Mouse (Mus musculus) heart, embryonic 11.5 days (tissue): ENCODE results near the gene Msi2. TPM values are rescaled to one million over a fixed set of nuclear protein-coding genes. Genes with fewer than 3 reads are reported as not detected.

ENCODE experiments used
- ATAC-seq: fragments of 200-750 bp; cut with Nextera tagmentation; replicated peaks from 2 replicates; pipeline ENCODE4 v1.8.0; 2017; ENCODE audit warnings: moderate library complexity; ENCODE audit not compliant: insufficient number of reproducible peaks, low FRiP score, low TSS enrichment
- H3K27ac ChIP-seq: fragments of 300-500 bp; sonication (generic); 2 replicates; pipeline ENCODE4 v1.5.1; 2014; ENCODE audit warnings: mild to moderate bottlenecking, low read depth, low read length
- H3K27me3 ChIP-seq: fragments of 300-500 bp; sonication (generic); 2 replicates; pipeline ENCODE4 v1.6.1; 2014; ENCODE audit warnings: mild to moderate bottlenecking, low read length, mixed read lengths; ENCODE audit not compliant: control insufficient read depth, insufficient read depth
- H3K36me3 ChIP-seq: fragments of 300-500 bp; sonication (generic); 2 replicates; pipeline ENCODE4 v1.6.1; 2014; ENCODE audit warnings: mild to moderate bottlenecking, low read length, moderate library complexity, mixed read lengths; ENCODE audit not compliant: control insufficient read depth, insufficient read depth
- H3K4me1 ChIP-seq: fragments of 300-500 bp; sonication (generic); 2 replicates; pipeline ENCODE4 v1.6.1; 2014; ENCODE audit warnings: low read length; ENCODE audit not compliant: control insufficient read depth, insufficient read depth
- H3K4me2 ChIP-seq: fragments of 300-500 bp; sonication (generic); 2 replicates; pipeline ENCODE4 v1.6.1; 2014; ENCODE audit warnings: mild to moderate bottlenecking, moderate library complexity
- H3K4me3 ChIP-seq: fragments of 300-500 bp; sonication (generic); 2 replicates; pipeline ENCODE4 v1.5.1; 2014; ENCODE audit warnings: low read depth, low read length
- H3K9ac ChIP-seq: fragments of 300-500 bp; sonication (generic); 2 replicates; pipeline ENCODE4 v1.6.1; 2014; ENCODE audit warnings: mild to moderate bottlenecking, low read depth, low read length, moderate library complexity
- H3K9me3 ChIP-seq: fragments of 300-500 bp; sonication (generic); replicated peaks from 2 replicates; pipeline ENCODE4 v1.6.1; 2016; ENCODE audit warnings: low read length; ENCODE audit not compliant: control insufficient read depth
- WGBS: fragments of 180-500 bp; shearing (Covaris S2); extraction: QIAGEN DNeasy Blood & Tissue Kit; methylation state at CpG from one replicate; pipeline ENCODE4 v1.1.7; 2014; ENCODE audit not compliant: insufficient replicate concordance; 5-methylcytosine and 5-hydroxymethylcytosine counted together
- polyA plus RNA-seq: library from polyadenylated mRNA; unstranded; fragments of >200 nt; fragmentation: Nextera tagmentation; extraction: Ambion mirVana; gene quantifications from 2 replicates; pipeline ENCODE4 v1.2.1, GENCODE M21; 2014

Msi2 gene
- polyA plus RNA-seq, 1 experiment from 2014 or later = 18.4 TPM

GRCm38 (mm10) chr11:88717016-88717643 lies 1.2 kb downstream of the Msi2 start:
- peaks cover 40% of the 10 kb centered on the region for H3K4me1 ChIP-seq
- WGBS = under 1% methylated on average over 19 of the region's 19 CpGs

DNA sequence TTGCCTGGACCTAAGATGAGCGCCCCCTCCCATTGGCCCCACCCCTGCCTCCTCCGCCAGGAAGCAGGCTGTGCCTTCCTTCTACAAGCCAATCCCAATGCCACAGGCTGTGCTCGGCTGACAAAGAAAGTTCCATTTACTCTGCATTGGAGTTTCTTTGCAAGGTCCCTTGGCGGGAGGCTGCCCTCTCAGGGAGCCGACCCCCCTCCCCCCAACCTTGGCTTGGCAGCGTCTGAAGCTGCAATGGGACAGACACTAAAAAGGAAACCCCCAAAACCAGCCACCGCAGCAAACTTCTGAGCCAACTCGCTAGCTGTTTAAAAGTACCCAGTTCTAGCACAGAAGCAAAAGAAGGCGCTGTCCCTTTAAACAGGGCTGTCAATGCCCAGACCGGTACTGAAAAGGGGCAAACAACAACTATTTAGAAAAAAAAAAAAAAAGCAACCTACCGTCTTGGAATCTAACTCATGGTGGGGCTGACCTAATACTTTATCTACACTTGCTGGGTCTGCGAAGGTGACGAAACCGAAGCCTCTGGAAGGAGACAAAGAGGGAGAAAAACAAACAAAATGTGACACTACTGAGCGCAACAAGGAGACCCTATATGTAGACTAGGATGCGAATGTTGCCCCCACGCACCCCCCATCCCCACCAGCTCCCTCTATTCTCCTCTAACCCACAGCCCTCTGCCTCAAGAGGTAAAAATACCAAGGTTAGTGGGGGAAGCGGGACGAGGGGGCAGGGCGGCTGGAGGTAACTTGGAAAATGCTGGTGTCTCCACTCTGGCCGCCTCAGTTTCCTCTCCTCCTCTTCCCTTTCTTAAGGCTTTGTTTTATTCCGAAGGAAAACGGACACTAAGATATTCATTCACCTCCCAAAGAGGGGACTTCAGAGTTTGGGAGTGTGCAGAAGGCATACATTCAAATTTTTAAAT lies 2.0 kb downstream of the Msi2 start:
- Histone ChIP-seq H3K27me3 (no peaks in the 10 kb centered on the region), H3K27ac (peak overlapping the region; percentile 90), H3K36me3 (peaks cover 10% of the 10 kb centered on the region), H3K4me2 (peak overlapping the region; percentile 95), H3K9me3 (no peaks in the 10 kb centered on the region), H3K4me3 (peak overlapping the region; percentile 76), H3K4me1 (peaks cover 39% of the 10 kb centered on the region), H3K9ac (peak overlapping the region; percentile 99)
- WGBS = under 1% methylated on average over 23 of the region's 23 CpGs
- no peak for ATAC-seq

More at GRCm38 (mm10) chr11:88717016-88717643, 1.2 kb downstream of the Msi2 start:
- H3K9ac ChIP-seq = peak overlapping the region; percentile 99
- no peak for ATAC-seq
- no peaks in the 10 kb centered on the region for H3K27me3 ChIP-seq
- H3K36me3 ChIP-seq = peaks cover 2% of the 10 kb centered on the region
- peak overlapping the region; percentile 95 for H3K4me2 ChIP-seq
- peak overlapping the region; percentile 90 for H3K27ac ChIP-seq
- H3K4me3 ChIP-seq = peak overlapping the region; percentile 76
- H3K9me3 ChIP-seq = no peaks in the 10 kb centered on the region

DNA sequence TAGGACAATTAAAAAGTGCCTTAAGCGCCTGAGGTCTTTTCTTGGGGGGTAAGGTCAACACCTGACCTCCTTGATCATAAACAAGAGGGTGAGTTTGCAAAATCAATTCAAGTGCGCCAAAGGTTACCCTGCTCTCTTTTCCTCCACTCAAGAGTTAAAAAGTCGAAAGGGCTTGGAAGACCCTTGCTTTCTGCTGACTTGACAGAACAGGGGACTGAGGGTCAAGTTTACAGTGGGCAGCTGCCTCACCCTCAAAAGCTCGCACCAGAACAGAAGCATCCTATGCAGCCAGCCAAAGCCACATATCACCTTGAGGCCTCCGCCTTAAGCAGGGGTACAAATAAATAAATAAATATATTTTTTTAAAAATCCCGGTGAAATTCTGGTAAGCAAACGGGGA lies 3.0 kb downstream of the Msi2 start:
- Histone ChIP-seq H3K4me3 (peak overlapping the region; percentile 76), H3K4me1 (peaks cover 29% of the 10 kb centered on the region), H3K36me3 (peaks cover 16% of the 10 kb centered on the region), H3K9ac (no peak overlapping the region), H3K27me3 (no peaks in the 10 kb centered on the region), H3K4me2 (peak overlapping the region; percentile 95), H3K27ac (no peak overlapping the region), H3K9me3 (no peaks in the 10 kb centered on the region)
- whole genome bisulfite sequencing = 42% methylated on average over 7 of the region's 7 CpGs
- no peak for ATAC-seq

DNA sequence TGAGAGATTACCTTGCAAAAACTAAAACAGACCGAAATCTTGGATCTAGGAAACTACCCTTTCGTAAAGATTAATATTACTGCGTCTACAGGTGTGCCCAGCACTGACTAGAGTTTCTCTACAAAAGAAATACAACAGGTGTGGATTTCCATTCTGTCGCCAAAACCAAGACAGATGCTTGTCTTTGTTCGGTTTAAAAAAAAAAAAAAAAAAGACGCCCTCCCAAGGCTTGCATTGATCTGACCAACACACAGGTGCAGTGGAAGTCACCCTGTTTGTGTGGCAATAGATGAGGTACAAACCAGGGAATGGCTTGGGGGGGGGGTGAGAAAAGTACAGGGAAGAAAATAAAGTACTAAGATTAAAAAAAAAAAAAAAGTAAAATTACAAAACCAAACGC lies 4.2 kb downstream of the Msi2 start:
- no peaks in the 10 kb centered on the region for H3K9me3 ChIP-seq
- no peak overlapping the region for H3K27ac ChIP-seq
- H3K4me2 ChIP-seq = peak overlapping the region; percentile 95; the same call in 1 of the 2 replicates
- 81% methylated on average over 7 of the region's 7 CpGs for WGBS
- ATAC-seq = no peak
- no peaks in the 10 kb centered on the region for H3K27me3 ChIP-seq
- H3K4me1 ChIP-seq = peaks cover 18% of the 10 kb centered on the region
- H3K9ac ChIP-seq = no peak overlapping the region
- peaks cover 20% of the 10 kb centered on the region for H3K36me3 ChIP-seq
- no peak overlapping the region for H3K4me3 ChIP-seq

- ATAC-seq = no peak
- Histone ChIP-seq H3K4me2 (no peak overlapping the region), H3K9ac (no peak overlapping the region), H3K4me1 (peaks cover 17% of the 10 kb centered on the region), H3K27ac (no peak overlapping the region), H3K9me3 (no peaks in the 10 kb centered on the region), H3K4me3 (no peak overlapping the region), H3K36me3 (peaks cover 20% of the 10 kb centered on the region), H3K27me3 (no peaks in the 10 kb centered on the region)
- WGBS = 52% methylated on average over 9 of the region's 9 CpGs
Observed at GRCm38 (mm10) chr11:88713479-88713878, 4.8 kb downstream of the Msi2 start.

DNA sequence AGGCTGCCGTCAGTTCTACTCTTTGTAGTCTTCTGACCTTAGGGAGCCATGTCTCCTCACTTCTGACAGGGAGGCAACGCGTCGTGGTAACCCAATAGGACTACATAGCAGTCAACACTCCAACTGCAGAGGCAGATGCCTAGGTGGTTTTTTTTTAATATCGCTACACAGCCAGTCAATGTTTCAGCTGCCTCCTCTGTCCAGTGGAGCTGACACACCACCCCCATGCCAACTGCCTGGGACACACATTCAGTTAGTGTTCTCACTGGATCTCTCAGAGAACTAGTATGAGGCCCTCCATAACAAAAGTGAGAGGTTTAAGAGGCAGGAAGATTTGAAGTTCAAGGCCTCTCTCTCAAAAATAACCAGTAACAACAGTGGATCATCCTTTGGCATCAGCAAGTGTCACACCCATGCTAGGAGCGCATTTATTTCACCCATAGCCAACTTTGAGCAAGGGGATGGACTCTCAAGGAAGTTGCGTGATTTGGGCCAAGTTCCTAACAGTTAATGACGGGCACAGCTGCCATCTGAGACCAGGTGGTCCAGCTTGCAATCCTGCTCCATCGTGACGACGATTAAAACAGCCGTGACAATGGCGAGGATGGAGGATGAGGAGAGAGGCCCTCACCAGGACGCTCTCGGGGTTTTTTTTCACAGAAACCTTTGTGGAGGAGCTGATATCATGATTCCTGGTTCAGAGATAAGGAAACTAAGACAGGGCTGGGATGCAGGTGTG lies 8.3 kb downstream of the Msi2 start:
- Histone ChIP-seq H3K4me1 (peaks cover 18% of the 10 kb centered on the region), H3K9me3 (no peaks in the 10 kb centered on the region), H3K4me2 (no peak overlapping the region), H3K36me3 (peaks cover 24% of the 10 kb centered on the region), H3K27me3 (no peaks in the 10 kb centered on the region), H3K27ac (no peak overlapping the region), H3K4me3 (no peak overlapping the region), H3K9ac (no peak overlapping the region)
- no peak for ATAC-seq
- 81% methylated on average over 15 of the region's 15 CpGs for WGBS

- 75% methylated on average over 11 of the region's 11 CpGs for WGBS
- no peak overlapping the region for H3K4me3 ChIP-seq
- H3K9ac ChIP-seq = no peak overlapping the region
- no peak overlapping the region for H3K27ac ChIP-seq
- H3K4me1 ChIP-seq = peaks cover 30% of the 10 kb centered on the region
- H3K4me2 ChIP-seq = no peak overlapping the region
- H3K36me3 ChIP-seq = peaks cover 24% of the 10 kb centered on the region
- no peak for ATAC-seq
- H3K27me3 ChIP-seq = no peaks in the 10 kb centered on the region
- H3K9me3 ChIP-seq = no peaks in the 10 kb centered on the region
Observed at GRCm38 (mm10) chr11:88707228-88707775, 11.0 kb downstream of the Msi2 start.

DNA sequence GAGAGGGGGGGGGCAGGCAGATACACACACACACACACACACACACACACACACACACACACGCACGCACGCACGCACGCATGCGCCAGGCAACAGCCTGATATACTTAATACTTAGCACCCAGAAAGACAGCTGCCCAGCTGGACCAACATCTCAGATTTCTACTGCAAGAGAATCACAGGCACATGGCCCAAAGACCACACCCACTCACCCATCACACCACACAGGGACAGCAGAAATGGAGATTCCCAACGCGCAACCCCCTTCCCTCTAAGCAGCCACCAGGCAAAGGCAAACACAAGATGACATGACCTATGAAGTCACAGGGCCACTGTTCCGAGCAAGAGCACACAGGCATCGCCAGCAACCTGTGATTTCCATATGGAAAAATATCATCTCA lies 13.6 kb downstream of the Msi2 start:
- Histone ChIP-seq H3K27me3 (no peaks in the 10 kb centered on the region), H3K4me2 (no peak overlapping the region), H3K9ac (no peak overlapping the region), H3K27ac (no peak overlapping the region), H3K9me3 (no peaks in the 10 kb centered on the region), H3K36me3 (peaks cover 18% of the 10 kb centered on the region), H3K4me1 (peaks cover 33% of the 10 kb centered on the region), H3K4me3 (no peak overlapping the region)
- ATAC-seq = no peak
- 82% methylated on average over 10 of the region's 10 CpGs for WGBS
